Mouse (Mus musculus) kidney, postnatal 0 days (tissue): ENCODE data around the gene Alg3. TPM values are rescaled to one million over a fixed set of nuclear protein-coding genes. Genes with fewer than 3 reads are reported as not detected.

Experiments
- ATAC-seq: fragments of 200-750 bp; cut with Nextera tagmentation; replicated peaks from 2 replicates; pipeline ENCODE4 v1.8.0; 2017; ENCODE audit warnings: low read depth, moderate number of reproducible peaks, moderate TSS enrichment, moderate library complexity; ENCODE audit not compliant: low FRiP score
- DNase-seq: peaks from one replicate; pipeline ENCODE4 v3.0.0-alpha.2; 2016; ENCODE audit warnings: low spot score
- H3K27ac ChIP-seq: fragments of 300-500 bp; sonication (generic); 2 replicates; pipeline ENCODE4 v1.5.1; 2014; ENCODE audit warnings: mild to moderate bottlenecking
- H3K27me3 ChIP-seq: fragments of 300-500 bp; sonication (generic); 2 replicates; pipeline ENCODE4 v1.6.1; 2014; ENCODE audit warnings: low read length, mixed read lengths; ENCODE audit not compliant: insufficient read depth
- H3K36me3 ChIP-seq: fragments of 300-500 bp; sonication (generic); 2 replicates; pipeline ENCODE4 v1.6.1; 2014; ENCODE audit warnings: low read length, mixed read lengths; ENCODE audit not compliant: insufficient read depth
- H3K4me1 ChIP-seq: fragments of 300-500 bp; sonication (generic); replicated peaks from 2 replicates; pipeline ENCODE4 v1.6.1; 2014; ENCODE audit warnings: antibody characterized with exemption, low read length, mixed read lengths; ENCODE audit not compliant: insufficient read depth
- H3K4me2 ChIP-seq: fragments of 300-500 bp; sonication (generic); 2 replicates; pipeline ENCODE4 v1.6.1; 2014; ENCODE audit warnings: mild to moderate bottlenecking, low read length, moderate library complexity, mixed read lengths
- H3K4me3 ChIP-seq: fragments of 300-500 bp; sonication (generic); replicated peaks from 2 replicates; pipeline ENCODE4 v1.5.1; 2014; ENCODE audit warnings: low read depth, low read length
- H3K9ac ChIP-seq: fragments of 300-500 bp; sonication (generic); 2 replicates; pipeline ENCODE4 v1.6.1; 2014; ENCODE audit warnings: low read depth, low read length
- H3K9me3 ChIP-seq: fragments of 300-500 bp; sonication (generic); replicated peaks from 2 replicates; pipeline ENCODE4 v1.6.1; 2016; ENCODE audit warnings: low read length, inconsistent platforms, mixed read lengths
- CTCF ChIP-seq: IDR thresholded peaks from 2 replicates; pipeline ENCODE4 v1.5.1; 2016; ENCODE audit warnings: antibody characterized with exemption, low read depth, mild to moderate bottlenecking, moderate library complexity
- WGBS: fragments of 180-500 bp; shearing (Covaris S2); extraction: QIAGEN DNeasy Blood & Tissue Kit; methylation state at CpG from one replicate; pipeline ENCODE4 v1.1.7; 2014; 5-methylcytosine and 5-hydroxymethylcytosine counted together
- polyA plus RNA-seq: library from polyadenylated mRNA; unstranded; fragments of >200 nt; fragmentation: Nextera tagmentation; extraction: Ambion mirVana; gene quantifications from 2 replicates; pipeline ENCODE4 v1.2.1, GENCODE M21; 2015

Gene Alg3
- polyA plus RNA-seq, 1 experiment from 2014 or later: 35.9 TPM

- Histone ChIP-seq H3K36me3 (no peaks in the 10 kb centered on the region), H3K9me3 (no peaks in the 10 kb centered on the region), H3K9ac (no peak overlapping the region), H3K4me2 (no peak overlapping the region), H3K4me1 (no peaks in the 10 kb centered on the region), H3K27ac (no peak overlapping the region), H3K4me3 (no peak overlapping the region), H3K27me3 (no peaks in the 10 kb centered on the region)
- peak; percentile 82 for TF ChIP-seq CTCF
- ATAC-seq (no peak), DNase-seq (peak; percentile 83)
- under 1% methylated on average over 8 of the region's 8 CpGs for WGBS
These were observed 30.6 kb upstream of the Alg3 start for GRCm38 (mm10) chr16:20642161-20642560.

GRCm38 (mm10) chr16:20638367-20638766 is 26.8 kb upstream of the Alg3 start:
- 84% methylated on average over 8 of the region's 8 CpGs for WGBS
- no peaks in the 10 kb centered on the region for H3K36me3 ChIP-seq
- H3K9me3 ChIP-seq: no peaks in the 10 kb centered on the region
- no peak overlapping the region for H3K4me3 ChIP-seq
- no peak overlapping the region for H3K4me2 ChIP-seq
- TF ChIP-seq CTCF: no peak
- ATAC-seq (no peak), DNase-seq (no peak)
- H3K4me1 ChIP-seq: no peaks in the 10 kb centered on the region
- H3K27ac ChIP-seq: no peak overlapping the region
- H3K27me3 ChIP-seq: no peaks in the 10 kb centered on the region
- no peak overlapping the region for H3K9ac ChIP-seq

GRCm38 (mm10) chr16:20637410-20637809 is 25.9 kb upstream of the Alg3 start:
- Histone ChIP-seq H3K36me3 (no peaks in the 10 kb centered on the region), H3K4me2 (no peak overlapping the region), H3K9ac (no peak overlapping the region), H3K4me1 (no peaks in the 10 kb centered on the region), H3K27ac (no peak overlapping the region), H3K4me3 (no peak overlapping the region), H3K9me3 (no peaks in the 10 kb centered on the region), H3K27me3 (no peaks in the 10 kb centered on the region)
- ATAC-seq (no peak), DNase-seq (no peak)
- 72% methylated on average over 8 of the region's 8 CpGs for WGBS
- no peak for TF ChIP-seq CTCF

- no peaks in the 10 kb centered on the region for H3K36me3 ChIP-seq
- H3K4me2 ChIP-seq: peak within 1 kb of the TSS; percentile 94
- no peak for TF ChIP-seq CTCF
- peak within 1 kb of the TSS; percentile 48 for H3K4me3 ChIP-seq
- 10% methylated on average over 51 of the region's 54 CpGs for WGBS
- H3K4me1 ChIP-seq: no peaks in the 10 kb centered on the region
- no peaks in the 10 kb centered on the region for H3K9me3 ChIP-seq
- peak; percentile 26 for DNase-seq
- H3K27ac ChIP-seq: no peak within 1 kb of the TSS
- peak within 1 kb of the TSS; percentile 52; the same call in 1 of the 2 replicates for H3K9ac ChIP-seq
- no peak for ATAC-seq
- H3K27me3 ChIP-seq: peaks cover 7% of the 10 kb centered on the region; the same call in 1 of the 2 replicates
These were observed 18.4 kb upstream of the Alg3 start, which contains the start of gene Ece2 for GRCm38 (mm10) chr16:20629731-20630634. Gene Ece2, plus strand, starts transcription at chr16:20629828.

GRCm38 (mm10) chr16:20628871-20629391 is 17.4 kb upstream of the Alg3 start:
- no peak for DNase-seq
- Histone ChIP-seq H3K9ac (no peak overlapping the region), H3K27me3 (peaks cover 7% of the 10 kb centered on the region; the same call in 1 of the 2 replicates), H3K4me3 (no peak overlapping the region), H3K27ac (no peak overlapping the region), H3K36me3 (no peaks in the 10 kb centered on the region), H3K9me3 (no peaks in the 10 kb centered on the region), H3K4me1 (no peaks in the 10 kb centered on the region), H3K4me2 (no peak overlapping the region)
- TF ChIP-seq CTCF: no peak
- ATAC-seq: no peak
- 53% methylated on average over 11 of the region's 11 CpGs for WGBS

- no peak overlapping the region for H3K4me3 ChIP-seq
- TF ChIP-seq CTCF: no peak
- no peaks in the 10 kb centered on the region for H3K9me3 ChIP-seq
- H3K4me1 ChIP-seq: peaks cover 24% of the 10 kb centered on the region; the same call in 1 of the 2 replicates
- DNase-seq: no peak
- ATAC-seq: no peak
- no peak overlapping the region for H3K9ac ChIP-seq
- H3K27ac ChIP-seq: no peak overlapping the region
- 0 out of 2 replicates have a peak, but pooled peaks cover 6% of the 10 kb centered on the region for H3K27me3 ChIP-seq
- H3K4me2 ChIP-seq: no peak overlapping the region
- 55% methylated on average over 2 of the region's 2 CpGs for WGBS
- H3K36me3 ChIP-seq: no peaks in the 10 kb centered on the region
These were observed 11.7 kb upstream of the Alg3 start for GRCm38 (mm10) chr16:20623211-20623610.
